Mouse (Mus musculus): ENCODE results near the gene Zbtb16.

- TF ChIP-seq CTCF (IDR thresholded peaks at IDR 0.05; ENCODE audit: extremely low read depth, insufficient read length, insufficient replicate concordance, low read depth, low read length) (no peak), POLR2A (IDR thresholded peaks at IDR 0.05; ENCODE audit: low read depth, low read length) (no peak)
These were observed 98.1 kb downstream of the Zbtb16 start for GRCm38 (mm10) chr9:48737911-48738310.
